Mouse (Mus musculus) retina, embryonic 14.5 days (tissue): ENCODE measurements around the gene Ppp6r3.

Experiments used
- DNase-seq: peaks from one replicate; pipeline ENCODE4 v3.0.0-alpha.2; 2015; ENCODE audit warnings: low spot score

The Ppp6r3 gene

DNA sequence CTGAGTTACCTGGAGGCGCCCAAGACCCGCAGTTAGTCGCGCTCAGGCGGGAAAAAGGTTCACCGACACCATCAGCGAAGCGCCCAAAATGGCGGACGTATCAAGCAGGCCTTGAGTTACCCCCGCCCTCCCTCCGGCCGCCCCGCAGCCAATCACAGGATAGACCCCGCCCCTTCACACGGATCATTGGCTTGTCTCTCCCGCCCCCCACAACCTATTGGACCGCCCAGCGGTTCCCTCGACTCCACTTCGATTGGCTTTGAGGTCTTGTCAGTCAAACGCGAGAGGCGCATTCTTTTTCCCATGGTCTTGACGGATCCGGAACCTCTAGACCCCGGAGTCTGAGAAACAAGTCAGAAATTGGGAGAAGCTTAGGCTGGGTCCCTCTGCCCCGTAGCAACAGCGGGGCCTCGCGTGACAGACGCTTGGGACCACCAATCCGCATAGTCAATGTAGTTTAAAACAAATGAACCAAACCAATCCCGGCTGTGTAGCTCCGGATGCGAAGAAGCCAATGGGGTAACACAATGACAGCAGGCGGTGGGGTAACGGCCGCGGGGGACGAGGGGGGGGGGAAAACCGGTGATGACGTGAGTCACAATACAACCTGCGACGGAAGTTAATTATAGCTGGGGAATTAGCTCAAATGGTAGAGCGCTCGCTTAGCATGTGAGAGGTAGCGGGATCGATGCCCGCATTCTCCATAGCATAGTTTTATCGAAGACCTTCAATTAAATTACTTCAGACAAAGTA lies at the start of gene Ppp6r3:
Gene Ppp6r3, minus strand, starts transcription at position 118 of the 753 bp plus-strand sequence.
- DNase-seq, result peak; percentile 100

DNA sequence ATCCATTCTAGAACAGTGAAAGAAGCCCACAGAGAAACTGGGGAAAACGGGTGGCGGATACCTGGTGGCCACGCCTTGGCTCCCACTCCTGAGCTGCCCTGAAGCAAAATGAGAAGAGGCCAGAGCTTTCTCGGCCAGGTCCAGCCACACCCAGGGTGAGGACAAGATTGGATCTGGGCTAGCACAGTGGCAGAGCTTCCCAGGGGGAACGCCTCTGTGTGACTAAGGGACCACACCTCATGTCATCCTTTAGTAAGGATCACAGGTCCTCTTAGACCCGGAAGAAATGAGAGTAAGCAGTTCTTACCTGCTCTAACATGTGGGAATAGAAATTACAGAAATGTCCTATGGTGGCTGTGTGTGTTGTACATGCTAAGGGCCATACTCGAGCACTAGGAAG lies 49.6 kb upstream of the Ppp6r3 start:
- no peak for DNase-seq

- peak; percentile 67 for DNase-seq
Measured at GRCm38 (mm10) chr19:3623824-3624223, 48.3 kb upstream of the Ppp6r3 start.

DNA sequence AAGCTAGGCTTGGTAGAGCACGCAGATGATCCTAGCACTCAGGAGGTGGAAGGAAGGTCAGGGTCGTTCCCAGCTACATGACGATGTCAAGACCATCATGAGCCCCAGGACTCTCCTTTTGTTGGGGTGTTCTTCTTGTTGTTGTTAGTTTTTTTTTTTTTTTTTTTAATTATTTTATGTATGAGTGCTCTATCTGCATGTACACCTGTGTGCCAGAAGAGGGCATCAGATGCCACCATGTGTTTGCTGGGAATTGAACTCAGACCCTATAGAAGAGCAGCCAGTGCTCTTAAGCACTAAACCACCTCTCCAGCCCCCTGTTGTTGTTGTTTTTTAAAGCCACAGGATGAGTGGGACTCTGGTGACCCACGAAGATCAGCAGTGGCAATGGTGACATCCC lies 47.7 kb upstream of the Ppp6r3 start:
- DNase-seq, result no peak

GRCm38 (mm10) chr19:3620871-3621270 lies 45.3 kb upstream of the Ppp6r3 start:
- DNase-seq, result no peak

- DNase-seq, result no peak
Measured at GRCm38 (mm10) chr19:3619359-3619758, 43.8 kb upstream of the Ppp6r3 start.

GRCm38 (mm10) chr19:3613991-3614390 lies 38.4 kb upstream of the Ppp6r3 start:
- no peak for DNase-seq

DNA sequence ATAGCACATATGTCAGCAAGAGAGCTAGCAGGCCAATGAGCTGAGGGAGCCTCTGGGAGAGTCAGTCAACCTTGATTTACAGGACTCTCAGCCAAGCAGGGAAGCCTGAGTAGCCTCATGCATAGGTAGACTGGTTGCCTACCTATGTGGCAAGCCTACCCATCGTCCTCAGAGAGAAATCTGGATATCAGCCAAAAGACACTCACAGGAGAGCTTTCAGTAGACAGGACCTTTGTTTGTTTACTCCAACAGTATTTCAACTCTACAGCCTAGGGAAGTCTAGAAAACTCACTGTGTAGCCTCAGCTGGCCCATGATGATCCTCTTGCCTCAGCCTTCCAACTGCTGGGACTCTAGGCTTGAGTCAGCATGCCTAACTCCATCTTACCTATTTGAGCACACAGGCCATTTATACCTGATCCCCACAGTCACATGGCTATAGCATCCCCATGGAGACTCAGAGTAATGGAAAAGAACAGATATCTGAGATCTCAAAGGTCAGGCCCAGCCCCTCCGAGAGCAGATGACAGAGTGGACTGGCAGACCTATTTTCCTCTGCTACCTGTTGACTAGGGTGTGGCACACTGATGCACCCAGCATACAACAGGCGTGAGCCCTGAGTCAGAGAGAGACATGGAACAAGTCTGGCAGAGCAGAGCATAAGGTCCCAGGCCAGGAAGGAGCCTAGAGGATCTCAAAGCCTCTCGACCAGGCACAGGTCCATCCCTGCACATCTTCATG lies 37.2 kb upstream of the Ppp6r3 start:
- no peak for DNase-seq

DNA sequence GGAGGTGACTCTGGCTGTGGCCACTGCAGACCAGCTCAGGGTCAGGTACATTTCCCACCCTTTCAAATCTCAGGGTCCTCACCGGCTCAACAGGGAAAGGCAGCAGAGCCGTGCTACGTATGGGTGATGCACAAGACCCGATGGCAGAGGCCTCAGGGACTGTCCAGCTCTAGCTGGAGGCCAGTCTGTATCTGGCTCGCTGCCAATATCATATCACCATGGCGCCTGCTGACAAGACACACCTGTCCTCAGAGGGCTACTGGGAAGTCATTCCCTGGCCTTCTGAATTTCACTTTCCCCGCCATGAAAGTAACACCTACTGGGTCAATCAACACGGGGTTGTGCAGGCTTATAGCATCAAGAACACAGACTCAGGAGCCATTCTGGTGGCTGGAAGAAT lies 36.2 kb upstream of the Ppp6r3 start:
- no peak for DNase-seq

DNA sequence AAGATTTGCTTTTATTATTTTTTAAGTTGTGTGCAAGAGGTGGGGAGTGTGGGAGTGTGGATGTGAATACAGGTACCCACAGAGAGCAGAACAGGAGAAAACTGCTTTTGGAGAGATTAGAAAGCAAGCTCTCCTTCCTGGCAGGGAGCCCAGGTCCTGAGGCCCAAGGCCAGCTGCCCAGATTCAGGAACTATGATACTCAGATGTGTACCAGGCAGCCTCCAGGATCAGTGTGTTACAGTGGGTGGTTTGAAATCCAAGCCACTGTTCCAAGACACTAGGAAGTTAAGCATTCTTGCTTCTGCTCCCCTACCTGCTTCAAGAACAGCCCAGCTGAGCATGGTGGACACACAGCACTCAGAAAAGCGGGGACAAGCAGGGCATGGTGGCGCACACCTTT lies 35.3 kb upstream of the Ppp6r3 start:
- DNase-seq, result no peak

GRCm38 (mm10) chr19:3609826-3610225 lies 34.3 kb upstream of the Ppp6r3 start:
- no peak for DNase-seq

GRCm38 (mm10) chr19:3594316-3594715 lies 18.8 kb upstream of the Ppp6r3 start:
- DNase-seq, result no peak

DNA sequence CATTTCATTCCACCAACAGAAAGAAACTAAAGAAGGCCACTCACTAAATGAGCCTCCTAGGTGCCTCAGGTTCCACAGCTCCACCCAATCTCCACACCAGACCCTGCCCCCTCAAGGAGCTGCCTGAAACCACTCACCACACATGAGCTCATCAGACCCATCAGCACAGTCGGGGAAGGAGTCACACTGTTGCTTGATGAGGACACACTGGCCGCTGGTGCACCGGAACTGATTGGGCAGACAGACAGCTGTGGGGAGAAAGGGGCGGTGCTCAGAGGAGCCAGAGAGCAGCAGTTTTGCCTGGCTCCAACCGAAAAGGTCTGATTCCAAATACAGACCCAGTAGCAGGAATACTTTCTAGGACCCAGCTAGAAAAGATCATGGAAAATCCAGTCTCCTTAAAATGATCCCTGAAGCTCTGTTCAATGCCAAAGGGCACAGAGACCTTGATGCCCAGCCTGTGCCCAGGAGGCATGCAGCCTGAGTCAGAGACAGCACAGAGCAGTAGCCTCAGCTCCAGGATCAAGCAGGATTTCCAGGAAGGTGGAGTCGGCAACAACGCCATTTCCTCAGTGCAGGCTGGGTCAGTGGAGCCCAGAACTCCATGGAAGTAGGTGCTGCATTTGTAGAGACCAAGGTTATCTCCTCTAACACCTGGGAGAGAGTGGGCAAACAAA lies 18.0 kb upstream of the Ppp6r3 start:
- DNase-seq, result no peak

- DNase-seq, result no peak
Measured at GRCm38 (mm10) chr19:3589968-3590367, 14.4 kb upstream of the Ppp6r3 start.

- DNase-seq, result no peak
Measured at GRCm38 (mm10) chr19:3589547-3589946, 14.0 kb upstream of the Ppp6r3 start.

DNA sequence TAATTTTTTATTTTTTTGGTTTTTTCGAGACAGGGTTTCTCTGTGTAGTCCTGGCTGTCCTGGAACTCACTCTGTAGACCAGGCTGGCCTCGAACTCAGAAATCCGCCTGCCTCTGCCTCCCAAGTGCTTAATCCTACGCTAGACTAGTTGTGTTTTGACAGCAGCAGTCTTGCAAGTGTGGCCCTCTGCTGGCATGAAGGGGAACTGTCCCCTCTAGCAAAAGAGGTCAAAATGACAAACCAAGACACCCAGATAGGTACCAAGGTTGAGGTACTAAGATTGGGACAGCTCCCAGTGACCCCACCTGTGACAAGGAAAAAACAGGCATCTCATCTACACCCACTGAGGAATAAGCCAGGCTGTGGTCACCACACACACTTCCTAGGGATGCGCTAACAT lies 12.2 kb upstream of the Ppp6r3 start:
- peak; percentile 37 for DNase-seq

GRCm38 (mm10) chr19:3586540-3586939 lies 11.0 kb upstream of the Ppp6r3 start:
- peak; percentile 80 for DNase-seq

DNA sequence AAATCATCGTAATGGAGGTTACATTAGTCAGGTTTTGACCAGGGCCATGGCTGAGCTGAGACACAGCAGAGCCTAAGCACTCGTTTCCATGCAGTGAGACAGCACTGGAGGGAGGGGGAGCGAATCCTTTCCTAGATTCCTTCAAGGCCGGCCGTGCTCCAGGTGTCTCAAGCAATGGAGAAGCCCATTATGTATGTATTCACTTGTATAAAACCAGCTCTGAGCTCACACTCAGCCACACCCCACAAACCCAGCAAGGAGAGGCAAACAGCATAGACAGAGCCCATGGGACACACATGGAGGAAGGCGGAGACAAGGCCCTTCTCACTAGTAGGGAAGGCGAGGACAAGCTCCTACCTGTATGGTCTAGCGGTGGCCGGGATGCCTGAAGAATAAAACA lies 10.5 kb upstream of the Ppp6r3 start:
- DNase-seq, result no peak

DNA sequence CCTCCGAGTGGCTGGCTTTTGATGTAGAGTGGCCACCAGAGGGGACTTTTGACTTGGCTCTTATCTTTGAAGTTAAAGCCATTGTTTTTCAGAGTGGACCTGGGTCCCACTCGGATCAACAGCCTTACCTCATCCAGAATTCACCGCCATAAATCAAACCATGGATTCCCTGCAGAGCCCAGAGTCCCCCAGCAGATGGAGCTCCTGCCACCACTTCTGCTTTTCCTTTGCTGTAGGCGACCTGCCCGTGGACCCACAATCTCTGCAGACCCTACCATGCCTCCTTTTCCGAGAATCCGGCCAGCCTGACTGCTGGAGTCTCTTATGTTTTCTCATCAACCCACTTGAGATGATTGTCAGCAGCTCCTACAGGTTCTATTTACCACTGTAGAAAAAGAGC lies 5.8 kb upstream of the Ppp6r3 start:
- peak; percentile 80 for DNase-seq

- DNase-seq, result no peak
Measured at GRCm38 (mm10) chr19:3577911-3578290, 2.4 kb upstream of the Ppp6r3 start.

DNA sequence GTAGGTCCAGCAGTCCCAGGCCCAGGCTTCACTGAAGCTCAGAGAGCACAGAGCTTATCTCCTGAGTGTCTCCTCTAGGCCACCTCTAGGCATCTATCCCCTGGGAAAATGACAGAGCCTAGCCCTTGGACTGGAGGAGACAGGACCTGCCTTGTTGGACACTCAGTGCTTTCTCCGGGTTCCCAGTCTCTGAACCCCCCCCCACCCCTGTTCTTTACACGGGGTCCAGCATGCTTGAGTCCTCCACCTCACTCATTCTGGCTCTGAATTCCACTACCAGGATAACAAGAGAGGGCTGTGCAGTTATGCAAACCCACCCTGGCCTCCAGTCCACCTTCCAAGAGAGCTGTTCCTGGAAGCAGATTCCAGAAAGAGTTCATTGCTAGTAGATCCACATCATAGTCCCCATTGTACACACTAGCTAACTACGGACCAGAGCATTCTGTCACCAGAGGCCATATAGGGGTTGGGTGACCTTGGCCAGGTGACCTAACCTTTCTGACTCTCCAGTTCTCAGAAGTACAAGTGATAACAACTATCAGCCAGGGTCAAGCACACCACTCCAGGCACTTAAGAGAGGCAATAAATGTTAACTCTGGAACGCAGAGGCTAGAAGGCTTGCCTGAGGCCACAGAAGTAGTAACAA lies 1.8 kb upstream of the Ppp6r3 start:
- no peak for DNase-seq

DNA sequence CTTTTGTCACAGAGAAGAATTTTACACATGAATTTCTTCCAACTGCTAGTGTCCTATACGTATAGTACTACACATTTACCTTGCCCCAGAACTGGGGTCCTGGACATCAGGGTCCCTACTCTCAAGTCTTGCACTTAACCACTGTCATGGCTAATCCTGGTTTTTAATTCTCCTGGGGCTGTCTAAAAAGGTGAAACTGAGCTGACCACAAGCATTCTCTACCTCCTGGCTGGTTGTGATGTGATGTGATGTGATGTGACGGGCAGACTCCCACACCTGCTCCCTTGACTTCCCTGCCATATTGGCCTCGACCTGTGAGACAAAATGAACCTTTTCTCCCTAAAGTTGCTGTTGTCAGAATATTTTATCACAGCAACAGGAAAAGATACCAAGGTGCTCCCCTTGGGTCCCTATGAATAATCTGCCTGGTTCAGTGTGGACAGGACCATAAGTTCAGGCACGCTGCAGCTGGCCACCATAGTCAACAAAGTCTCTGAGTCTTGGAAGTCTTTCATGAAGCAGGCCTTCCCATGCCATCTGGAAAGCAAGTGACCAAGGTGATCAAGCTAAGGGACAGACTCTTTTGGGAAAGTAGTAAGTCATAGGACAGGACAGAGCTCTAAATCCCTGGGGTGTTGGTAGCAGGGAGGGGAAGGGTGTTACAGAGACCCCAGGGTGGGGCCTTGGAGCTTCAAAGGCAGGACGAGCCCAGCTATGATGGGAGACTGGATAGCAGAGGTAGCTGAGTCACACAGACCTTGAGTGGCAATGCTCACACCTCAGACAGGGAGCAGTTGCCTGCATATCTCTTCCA lies 1.1 kb upstream of the Ppp6r3 start:
- no peak for DNase-seq
